In the genomic region with DNA sequence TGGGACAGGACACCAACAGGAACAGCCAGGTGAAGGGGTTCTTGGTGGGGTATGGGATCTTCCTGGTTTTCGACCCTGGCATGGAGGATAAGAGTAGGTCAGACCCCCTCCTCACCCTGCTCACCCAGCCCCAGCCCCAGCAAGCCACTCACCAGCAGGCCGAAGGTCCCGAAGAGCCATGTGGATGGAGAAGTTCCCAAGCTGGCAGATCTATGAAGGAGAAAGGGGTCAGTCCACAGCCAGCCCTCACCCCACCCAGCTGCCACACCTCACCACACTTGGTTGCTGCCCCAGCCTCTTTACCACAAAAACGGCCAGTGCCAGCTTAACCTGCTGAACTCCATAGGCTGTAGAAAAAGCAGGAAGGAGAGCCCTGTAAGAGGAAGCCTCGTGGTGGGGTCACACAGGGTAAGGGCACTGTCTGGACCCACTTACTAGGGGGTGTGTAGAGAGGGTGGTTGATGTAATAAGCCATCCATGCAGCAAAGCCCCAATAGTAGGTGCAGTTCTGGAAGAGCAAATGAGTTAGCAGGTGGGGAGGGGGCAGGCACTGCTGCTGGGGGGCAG, we compare ENCODE assay signal across 17 mouse cellular contexts. TPM values are rescaled to one million over a fixed set of nuclear protein-coding genes. Genes with fewer than 3 reads are reported as not detected.
DNase-seq lines count a peak whose midpoint lies in the region; ATAC-seq and TF ChIP-seq lines count a peak whose summit lies in the region.
"Had no signal": no experiment of that assay in that cellular context is flagged by ENCODE, and none has a peak within 500 bp of the region (broad histone marks: within the 10 kb centered on the region; RNA-seq: fewer than 3 reads in every experiment).

No protein-coding gene starts in this region.

- no peaks in the 10 kb centered on the region for H3K27me3 ChIP-seq in liver, embryonic 15.5 days
- H3K27me3 ChIP-seq: embryonic facial prominence, embryonic 15.5 days; forebrain, embryonic 13.5 days; hindbrain, embryonic 15.5 days; kidney, embryonic 15.5 days had no signal

- H3K4me2 ChIP-seq in liver, embryonic 15.5 days: no peak overlapping the region; the same call in 1 of the 2 replicates
- H3K4me2 ChIP-seq: embryonic facial prominence, embryonic 15.5 days; forebrain, embryonic 13.5 days; hindbrain, embryonic 15.5 days; kidney, embryonic 15.5 days had no signal

- ATAC-seq in common myeloid progenitor, adult 5-6 weeks (replicated peaks; ENCODE audit: low read depth, poor library complexity, severe bottlenecking): peak; percentile 26
- no peak for ATAC-seq in liver, embryonic 15.5 days (ENCODE audit: insufficient read depth)
- ATAC-seq: forebrain, embryonic 13.5 days; midbrain, embryonic 16.5 days had no signal

- intact Hi-C loops in gastrocnemius, adult 2 months (cut with DNase I): no loop called here
- intact Hi-C loops in left cerebral cortex, postnatal 4 days (cut with DNase I): no loop called here

- H3K4me1 ChIP-seq in liver, embryonic 15.5 days (replicated peaks): peaks cover 56% of the 10 kb centered on the region

- TF ChIP-seq CTCF in gastrocnemius, adult 2 months (IDR thresholded peaks at IDR 0.05): no peak

- WGBS in liver, embryonic 15.5 days (ENCODE audit: insufficient replicate concordance): 57% methylated on average over 5 of the region's 5 CpGs

- H3K9ac ChIP-seq in liver, embryonic 15.5 days: no peak overlapping the region
- H3K9ac ChIP-seq: embryonic facial prominence, embryonic 15.5 days; forebrain, embryonic 13.5 days; hindbrain, embryonic 15.5 days; kidney, embryonic 15.5 days had no signal

- peak overlapping the region; percentile 97 for H3K27ac ChIP-seq in gastrocnemius, adult 2 months
- no peak overlapping the region for H3K27ac ChIP-seq in liver, embryonic 15.5 days (replicated peaks)
- H3K27ac ChIP-seq: embryonic facial prominence, embryonic 15.5 days; forebrain, embryonic 13.5 days; hindbrain, embryonic 15.5 days; kidney, embryonic 15.5 days had no signal

- H3K9me3 ChIP-seq in liver, embryonic 15.5 days (replicated peaks): no peaks in the 10 kb centered on the region
- H3K9me3 ChIP-seq: embryonic facial prominence, embryonic 15.5 days; forebrain, embryonic 13.5 days; hindbrain, embryonic 15.5 days; kidney, embryonic 15.5 days had no signal

- peak overlapping the region; percentile 77 for H3K4me3 ChIP-seq in gastrocnemius, adult 2 months
- H3K4me3 ChIP-seq in liver, embryonic 15.5 days (replicated peaks): peak overlapping the region; percentile 12; the same call in 1 of the 2 replicates
- H3K4me3 ChIP-seq: embryonic facial prominence, embryonic 15.5 days; forebrain, embryonic 13.5 days; hindbrain, embryonic 15.5 days; kidney, embryonic 15.5 days had no signal

- H3K36me3 ChIP-seq in liver, embryonic 15.5 days (replicated peaks): peaks cover 53% of the 10 kb centered on the region

- DNase-seq in gastrocnemius, adult 2 months: peak; percentile 14
- DNase-seq in gastrocnemius, adult 18-20 months (ENCODE audit: low spot score): no peak
- peak; percentile 5 for DNase-seq in layer of hippocampus, adult 9-11 months
- DNase-seq in layer of hippocampus, adult 9-10 months (ENCODE audit: low spot score): no peak
- no peak for DNase-seq in left cerebral cortex, postnatal 4 days
- DNase-seq: lung, adult 2 months had no signal

RNA-seq across cellular contexts. Expression of gene Ndufb7, which starts 5.9 kb away (rescaled TPM):
- total RNA-seq in gastrocnemius, adult 2 months (2021): 100 to 1,000 TPM; 282 to 397 TPM
- 100 to 1,000 TPM; 308 to 352 TPM for total RNA-seq in gastrocnemius, adult 18-20 months (2021)
- total RNA-seq in common myeloid progenitor, adult 5-6 weeks (2017): 169 and 208 TPM in 2 replicates
- 231 and 237 TPM in 2 replicates for polyA plus RNA-seq in liver, embryonic 15.5 days (2015; fragmentation: Nextera tagmentation; extraction: Ambion mirVana)
- 100 to 1,000 TPM; 120 to 136 TPM for total RNA-seq in left cerebral cortex, postnatal 4 days (2021)

RNA-seq across cellular contexts. Expression of gene Tecr, which starts 35.4 kb away (rescaled TPM):
- total RNA-seq in gastrocnemius, adult 2 months (2021): 100 to 1,000 TPM; 416 to 566 TPM
- 100 to 1,000 TPM; 512 to 541 TPM for total RNA-seq in gastrocnemius, adult 18-20 months (2021)
- 260 and 286 TPM in 2 replicates for total RNA-seq in common myeloid progenitor, adult 5-6 weeks (2017)
- 329 and 344 TPM in 2 replicates for polyA plus RNA-seq in liver, embryonic 15.5 days (2015; fragmentation: Nextera tagmentation; extraction: Ambion mirVana)
- 100 to 1,000 TPM; 610 to 661 TPM for total RNA-seq in left cerebral cortex, postnatal 4 days (2021)

RNA-seq across cellular contexts. Expression of gene Dnajb1, which starts 35.7 kb away (rescaled TPM):
- total RNA-seq in gastrocnemius, adult 2 months (2021): 10 to 100 TPM in 1 of 2 experiments, 1 to 10 TPM in 1; 3.6 to 11.8 TPM
- 10 to 100 TPM in 1 of 2 experiments, 1 to 10 TPM in 1; 5.9 to 16.7 TPM for total RNA-seq in gastrocnemius, adult 18-20 months (2021)
- 60.2 and 72.6 TPM in 2 replicates for total RNA-seq in common myeloid progenitor, adult 5-6 weeks (2017)
- polyA plus RNA-seq in liver, embryonic 15.5 days (2015; fragmentation: Nextera tagmentation; extraction: Ambion mirVana): 52.7 and 56.0 TPM in 2 replicates
- 10 to 100 TPM; 35.3 to 35.9 TPM for total RNA-seq in left cerebral cortex, postnatal 4 days (2021)

RNA-seq across cellular contexts. Expression of gene Olfr370, which starts 36.7 kb away (rescaled TPM):
- total RNA-seq in gastrocnemius, adult 2 months (2021): not detected
- total RNA-seq in gastrocnemius, adult 18-20 months (2021): not detected
- total RNA-seq in common myeloid progenitor, adult 5-6 weeks (2017): not detected in 2 replicates
- polyA plus RNA-seq in liver, embryonic 15.5 days (2015; fragmentation: Nextera tagmentation; extraction: Ambion mirVana): not detected in 2 replicates
- total RNA-seq in left cerebral cortex, postnatal 4 days (2021): not detected
- total RNA-seq: gastrocnemius, adult 8-10 months; layer of hippocampus, adult 8-10 months; left cerebral cortex, postnatal 36 days had no signal
- polyA plus RNA-seq: forebrain, embryonic 13.5 days; kidney, embryonic 15.5 days; lung, adult 2 months; midbrain, embryonic 16.5 days; neural tube, embryonic 11.5 days had no signal

Comparison
In these comparisons a context has a peak if more than half of its experiments do, and no peak if none do; other contexts are left out.
1. DNase-seq: peak in gastrocnemius, adult 2 months (single experiment) and layer of hippocampus, adult 9-11 months (single experiment); none in gastrocnemius, adult 18-20 months (single experiment), layer of hippocampus, adult 9-10 months (single experiment) and left cerebral cortex, postnatal 4 days (single experiment).